Mouse (Mus musculus): Measurements from ENCODE around the gene Fam183b. TPM values are rescaled to one million over a fixed set of nuclear protein-coding genes. Genes with fewer than 3 reads are reported as not detected.
"Not testable (repeated sequence)": the region's sequence is repeated elsewhere in the genome, so short reads cannot be mapped to it uniquely, and the experiment has no call there.

The Fam183b gene
- 0.35 and 0.63 TPM in 2 replicates for polyA plus RNA-seq (2015; fragmentation: Nextera tagmentation; extraction: Ambion mirVana)

- Histone ChIP-seq H3K9me3 (replicated peaks) (no peaks in the 10 kb centered on the region), H3K9ac (no peak within 1 kb of the TSS), H3K27ac (no peak within 1 kb of the TSS), H3K4me3 (replicated peaks) (no peak within 1 kb of the TSS), H3K4me1 (0 out of 2 replicates have a peak, but pooled peaks cover 10% of the 10 kb centered on the region), H3K27me3 (no peaks in the 10 kb centered on the region), H3K4me2 (no peak within 1 kb of the TSS), H3K36me3 (no peaks in the 10 kb centered on the region)
- 42% methylated on average over 14 of the region's 14 CpGs for WGBS
- ATAC-seq (replicated peaks; ENCODE audit: low FRiP score) = peak; percentile 46
Observed at GRCm38 (mm10) chr11:58801558-58802228, at the start of gene Fam183b. Gene Fam183b (minus strand): TSS chr11:58801960.

- H3K9ac ChIP-seq = no peak overlapping the region
- H3K9me3 ChIP-seq (replicated peaks) = no peaks in the 10 kb centered on the region
- WGBS = 74% methylated on average over 2 of the region's 2 CpGs
- peaks cover 11% of the 10 kb centered on the region for H3K4me1 ChIP-seq
- no peak overlapping the region for H3K4me3 ChIP-seq (replicated peaks)
- H3K27me3 ChIP-seq = no peaks in the 10 kb centered on the region
- no peak overlapping the region for H3K27ac ChIP-seq
- no peak overlapping the region for H3K4me2 ChIP-seq
- ATAC-seq (replicated peaks; ENCODE audit: low FRiP score) = no peak
- H3K36me3 ChIP-seq = peaks cover 28% of the 10 kb centered on the region
Observed at GRCm38 (mm10) chr11:58849731-58850130, 48.0 kb upstream of the Fam183b start.

GRCm38 (mm10) chr11:58847636-58848035 lies 45.9 kb upstream of the Fam183b start:
- 42% methylated on average over 9 of the region's 9 CpGs for WGBS
- H3K9ac ChIP-seq = peak overlapping the region; percentile 75
- no peak; the same call in 1 of the 2 replicates for ATAC-seq (replicated peaks; ENCODE audit: low FRiP score)
- H3K27me3 ChIP-seq = no peaks in the 10 kb centered on the region
- H3K9me3 ChIP-seq (replicated peaks) = no peaks in the 10 kb centered on the region
- H3K4me3 ChIP-seq (replicated peaks) = peak overlapping the region; percentile 82
- H3K36me3 ChIP-seq = peaks cover 24% of the 10 kb centered on the region
- H3K4me2 ChIP-seq = peak overlapping the region; percentile 88
- H3K4me1 ChIP-seq = peaks cover 11% of the 10 kb centered on the region
- no peak overlapping the region for H3K27ac ChIP-seq

GRCm38 (mm10) chr11:58846919-58847461 lies 45.2 kb upstream of the Fam183b start, which contains the start of gene Gm12258:
Gene Gm12258 (plus strand): TSS chr11:58847158.
- Histone ChIP-seq H3K9ac (peak within 1 kb of the TSS; percentile 75), H3K4me1 (peaks cover 11% of the 10 kb centered on the region), H3K27me3 (no peaks in the 10 kb centered on the region), H3K4me2 (peak within 1 kb of the TSS; percentile 88), H3K36me3 (peaks cover 21% of the 10 kb centered on the region), H3K27ac (peak within 1 kb of the TSS; percentile 72), H3K4me3 (replicated peaks) (peak within 1 kb of the TSS; percentile 82), H3K9me3 (replicated peaks) (no peaks in the 10 kb centered on the region)
- under 1% methylated on average over 24 of the region's 24 CpGs for WGBS
- peak; percentile 100 for ATAC-seq (replicated peaks; ENCODE audit: low FRiP score)

GRCm38 (mm10) chr11:58838951-58839350 lies 37.2 kb upstream of the Fam183b start, which contains the start of gene Olfr311:
Gene Olfr311 (plus strand): TSS chr11:58839251.
- not testable (repeated sequence) for H3K4me1 ChIP-seq; H3K27ac ChIP-seq; H3K9ac ChIP-seq; H3K4me2 ChIP-seq; H3K9me3 ChIP-seq (replicated peaks); ATAC-seq (replicated peaks; ENCODE audit: low FRiP score); H3K4me3 ChIP-seq (replicated peaks); H3K36me3 ChIP-seq; H3K27me3 ChIP-seq

GRCm38 (mm10) chr11:58832541-58832940 lies 30.8 kb upstream of the Fam183b start:
- H3K4me3 ChIP-seq (replicated peaks); ATAC-seq (replicated peaks; ENCODE audit: low FRiP score); H3K4me1 ChIP-seq; H3K4me2 ChIP-seq; H3K36me3 ChIP-seq; H3K27ac ChIP-seq; H3K9me3 ChIP-seq (replicated peaks); H3K9ac ChIP-seq; H3K27me3 ChIP-seq: not testable (repeated sequence)
- 87% methylated on average over 3 of the region's 3 CpGs for WGBS

- H3K4me1 ChIP-seq = no peaks in the 10 kb centered on the region
- H3K4me3 ChIP-seq (replicated peaks) = no peak overlapping the region
- no peak overlapping the region for H3K4me2 ChIP-seq
- H3K27ac ChIP-seq = no peak overlapping the region
- no peak for ATAC-seq (replicated peaks; ENCODE audit: low FRiP score)
- H3K9ac ChIP-seq = no peak overlapping the region
- H3K9me3 ChIP-seq (replicated peaks) = no peaks in the 10 kb centered on the region
- 74% methylated on average over 3 of the region's 3 CpGs for WGBS
- H3K27me3 ChIP-seq = 0 out of 2 replicates have a peak, but pooled peaks cover 6% of the 10 kb centered on the region
- H3K36me3 ChIP-seq = no peaks in the 10 kb centered on the region
Observed at GRCm38 (mm10) chr11:58829764-58830163, 28.0 kb upstream of the Fam183b start.

GRCm38 (mm10) chr11:58828937-58829336 lies 27.2 kb upstream of the Fam183b start, which contains the start of gene Olfr312:
Gene Olfr312 (plus strand): TSS chr11:58829237.
- H3K4me1 ChIP-seq; ATAC-seq (replicated peaks; ENCODE audit: low FRiP score); H3K27ac ChIP-seq; H3K4me2 ChIP-seq; H3K4me3 ChIP-seq (replicated peaks); H3K27me3 ChIP-seq; H3K36me3 ChIP-seq; H3K9me3 ChIP-seq (replicated peaks); H3K9ac ChIP-seq: not testable (repeated sequence)

- Histone ChIP-seq H3K36me3 (no peaks in the 10 kb centered on the region), H3K27me3 (no peaks in the 10 kb centered on the region), H3K4me2 (no peak overlapping the region), H3K9me3 (replicated peaks) (no peaks in the 10 kb centered on the region), H3K4me3 (replicated peaks) (no peak overlapping the region), H3K9ac (no peak overlapping the region), H3K4me1 (no peaks in the 10 kb centered on the region), H3K27ac (no peak overlapping the region)
- 78% methylated on average over 1 of the region's 1 CpGs for WGBS
- ATAC-seq (replicated peaks; ENCODE audit: low FRiP score) = no peak
Observed at GRCm38 (mm10) chr11:58815676-58816075, 13.9 kb upstream of the Fam183b start.

GRCm38 (mm10) chr11:58814700-58815099 lies 12.9 kb upstream of the Fam183b start, which contains the start of gene Olfr313:
Gene Olfr313 (plus strand): TSS chr11:58815000.
- not testable (repeated sequence) for H3K27me3 ChIP-seq; H3K36me3 ChIP-seq; ATAC-seq (replicated peaks; ENCODE audit: low FRiP score); H3K9me3 ChIP-seq (replicated peaks); H3K27ac ChIP-seq; H3K4me1 ChIP-seq; H3K4me3 ChIP-seq (replicated peaks); H3K4me2 ChIP-seq; H3K9ac ChIP-seq
- 56% methylated on average over 1 of the region's 1 CpGs for WGBS

- no peaks in the 10 kb centered on the region for H3K4me1 ChIP-seq
- 6% methylated on average over 1 of the region's 1 CpGs for whole genome bisulfite sequencing
- H3K27me3 ChIP-seq = no peaks in the 10 kb centered on the region
- no peak overlapping the region for H3K4me3 ChIP-seq (replicated peaks)
- H3K4me2 ChIP-seq = no peak overlapping the region
- no peak for ATAC-seq (replicated peaks; ENCODE audit: low FRiP score)
- no peaks in the 10 kb centered on the region for H3K36me3 ChIP-seq
- no peak overlapping the region for H3K27ac ChIP-seq
- no peaks in the 10 kb centered on the region for H3K9me3 ChIP-seq (replicated peaks)
- H3K9ac ChIP-seq = no peak overlapping the region
Observed at GRCm38 (mm10) chr11:58812001-58812400, 10.2 kb upstream of the Fam183b start.

- no peak overlapping the region for H3K9ac ChIP-seq
- no peak overlapping the region for H3K27ac ChIP-seq
Observed at GRCm38 (mm10) chr11:58804393-58804792, 2.6 kb upstream of the Fam183b start.

More at GRCm38 (mm10) chr11:58804393-58804792, 2.6 kb upstream of the Fam183b start:
- Histone ChIP-seq H3K36me3 (no peaks in the 10 kb centered on the region), H3K4me3 (replicated peaks) (no peak overlapping the region), H3K4me1 (0 out of 2 replicates have a peak, but pooled peaks cover 10% of the 10 kb centered on the region), H3K9me3 (replicated peaks) (no peaks in the 10 kb centered on the region), H3K4me2 (no peak overlapping the region), H3K27me3 (no peaks in the 10 kb centered on the region)
- ATAC-seq (replicated peaks; ENCODE audit: low FRiP score) = no peak
- 63% methylated on average over 2 of the region's 2 CpGs for WGBS

Data from kidney, embryonic 15.5 days (tissue).